8 mouse cellular contexts compared by ENCODE assay signal in genomic region chr17:32075164-32075563, GRCm38 (mm10). TPM values are rescaled to one million over a fixed set of nuclear protein-coding genes. Genes with fewer than 3 reads are reported as not detected.
DNase-seq lines count a peak whose midpoint lies in the region; ATAC-seq lines count a peak whose summit lies in the region.

No protein-coding gene starts in this region.

- peak; percentile 12 for DNase-seq in cerebellum, adult 9-11 months
- peak; percentile 62 for DNase-seq in 416B (ENCODE audit: low read depth)
- peak; percentile 69 for DNase-seq in adrenal gland, postnatal 10 days
- DNase-seq in gastrocnemius, postnatal 10 days: peak; percentile 66
- DNase-seq in kidney, postnatal 25 days: peak; percentile 68 to 75
- DNase-seq in lung, postnatal 36 days: peak; percentile 41
- DNase-seq in skeletal muscle tissue, adult 2 months (ENCODE audit: low read depth, low spot score): peak; percentile 31

- ATAC-seq in cerebellum, adult (ENCODE audit: insufficient number of reproducible peaks, low FRiP score, low TSS enrichment): no peak

RNA-seq across cellular contexts. Expression of gene Hsf2bp, which starts 39.0 kb away (rescaled TPM):
- 1 to 10 TPM; 1.4 to 1.7 TPM for total RNA-seq in adrenal gland, postnatal 10 days (2021)
- 1 to 10 TPM; 2.6 to 3.0 TPM for total RNA-seq in gastrocnemius, postnatal 10 days (2021)

RNA-seq across cellular contexts. Expression of gene Rrp1b, which starts 39.3 kb away (rescaled TPM):
- 10 to 100 TPM; 15.5 to 21.7 TPM for total RNA-seq in adrenal gland, postnatal 10 days (2021)
- total RNA-seq in gastrocnemius, postnatal 10 days (2021): 10 to 100 TPM; 14.5 to 16.7 TPM

Comparison
In these comparisons a context has a peak if more than half of its experiments do, and no peak if none do; other contexts are left out.
1. DNase-seq: peak in every context shown above with its lines; median percentile 72 in kidney, postnatal 25 days; 69 in adrenal gland, postnatal 10 days; 66 in gastrocnemius, postnatal 10 days; 62 in 416B; 41 in lung, postnatal 36 days; 31 in skeletal muscle tissue, adult 2 months; 12 in cerebellum, adult 9-11 months.